In genomic region chr7:100228957-100229356, GRCm38 (mm10) we compare ENCODE assay signal across 9 mouse cellular contexts. TPM values are rescaled to one million over a fixed set of nuclear protein-coding genes. Genes with fewer than 3 reads are reported as not detected.
DNase-seq lines count a peak whose midpoint lies in the region; ATAC-seq and TF ChIP-seq lines count a peak whose summit lies in the region.
"Had no signal": no experiment of that assay in that cellular context is flagged by ENCODE, and none has a peak within 500 bp of the region (broad histone marks: within the 10 kb centered on the region; RNA-seq: fewer than 3 reads in every experiment).

No protein-coding gene starts in this region.

- DNase-seq in kidney, postnatal 4 days = no peak
- DNase-seq in hindbrain, embryonic 10.5 days (ENCODE audit: low spot score) = no peak
- no peak for DNase-seq in layer of hippocampus, adult 8-10 months (ENCODE audit: low spot score in 2 of 2)
- DNase-seq in left cerebral cortex, postnatal 4 days = no peak
- DNase-seq in gastrocnemius, postnatal 25 days = no peak
- DNase-seq: cerebellum, postnatal 25 days had no signal

- peaks cover 13% of the 10 kb centered on the region for H3K4me1 ChIP-seq in kidney, embryonic 16.5 days (ENCODE audit: insufficient read depth, low read length)
- peaks cover 1% of the 10 kb centered on the region; the same call in 1 of the 2 replicates for H3K4me1 ChIP-seq in cortical plate, adult 2 months (ENCODE audit: control insufficient read depth, insufficient read depth, low read length)
- peaks cover 21% of the 10 kb centered on the region for H3K4me1 ChIP-seq in hindbrain, embryonic 10.5 days (replicated peaks)
- peaks cover 32% of the 10 kb centered on the region for H3K4me1 ChIP-seq in midbrain, embryonic 13.5 days (replicated peaks)

- 52% methylated on average over 3 of the region's 3 CpGs for WGBS in kidney, embryonic 16.5 days
- WGBS in hindbrain, embryonic 10.5 days = 70% methylated on average over 3 of the region's 3 CpGs
- WGBS in midbrain, embryonic 13.5 days = 75% methylated on average over 3 of the region's 3 CpGs

- H3K27ac ChIP-seq in kidney, embryonic 16.5 days (ENCODE audit: low read length) = no peak overlapping the region
- H3K27ac ChIP-seq in cortical plate, adult 2 months (ENCODE audit: insufficient read depth, low read length) = no peak overlapping the region
- H3K27ac ChIP-seq in hindbrain, embryonic 10.5 days = no peak overlapping the region
- no peak overlapping the region for H3K27ac ChIP-seq in midbrain, embryonic 13.5 days

- H3K36me3 ChIP-seq in kidney, embryonic 16.5 days (ENCODE audit: insufficient read depth, low read length) = no peaks in the 10 kb centered on the region
- H3K36me3 ChIP-seq in hindbrain, embryonic 10.5 days = no peaks in the 10 kb centered on the region
- H3K36me3 ChIP-seq in midbrain, embryonic 13.5 days = no peaks in the 10 kb centered on the region

- no peak for TF ChIP-seq CTCF in cortical plate, adult 2 months (IDR thresholded peaks at IDR 0.05; ENCODE audit: extremely low read depth, insufficient read depth, low read length)

- ATAC-seq in kidney, embryonic 16.5 days (ENCODE audit: low FRiP score, low TSS enrichment) = no peak
- ATAC-seq in midbrain, embryonic 13.5 days = no peak

- H3K27me3 ChIP-seq in kidney, embryonic 16.5 days (ENCODE audit: insufficient read depth, low read length) = no peaks in the 10 kb centered on the region
- peaks cover 3% of the 10 kb centered on the region for H3K27me3 ChIP-seq in hindbrain, embryonic 10.5 days (ENCODE audit: insufficient read depth, poor library complexity, severe bottlenecking)
- H3K27me3 ChIP-seq in midbrain, embryonic 13.5 days = no peaks in the 10 kb centered on the region

- peak overlapping the region; percentile 97 for H3K4me2 ChIP-seq in kidney, embryonic 16.5 days (replicated peaks; ENCODE audit: low read depth, low read length)
- peak overlapping the region; percentile 83 for H3K4me2 ChIP-seq in midbrain, embryonic 13.5 days (replicated peaks)

- no peaks in the 10 kb centered on the region for H3K9me3 ChIP-seq in kidney, embryonic 16.5 days (ENCODE audit: low read length)
- no peaks in the 10 kb centered on the region for H3K9me3 ChIP-seq in hindbrain, embryonic 10.5 days
- no peaks in the 10 kb centered on the region for H3K9me3 ChIP-seq in midbrain, embryonic 13.5 days

- no peak for TF ChIP-seq POLR2A in cortical plate, adult 2 months (IDR thresholded peaks at IDR 0.05; ENCODE audit: extremely low read depth, insufficient read depth, low read length)

- intact Hi-C loops in left cerebral cortex, postnatal 4 days (cut with DNase I) = no loop called here

- no peak overlapping the region for H3K9ac ChIP-seq in kidney, embryonic 16.5 days (replicated peaks; ENCODE audit: low read length)
- H3K9ac ChIP-seq in midbrain, embryonic 13.5 days (replicated peaks) = peak overlapping the region; percentile 95

- H3K4me3 ChIP-seq in kidney, embryonic 16.5 days (ENCODE audit: low read length) = peak overlapping the region; percentile 79
- peak overlapping the region; percentile 99 for H3K4me3 ChIP-seq in cortical plate, adult 2 months (ENCODE audit: insufficient read depth, low read length)
- peak overlapping the region; percentile 90 for H3K4me3 ChIP-seq in hindbrain, embryonic 10.5 days
- peak overlapping the region; percentile 94 for H3K4me3 ChIP-seq in midbrain, embryonic 13.5 days (replicated peaks)

RNA-seq across cellular contexts. Expression of gene Pgm2l1, which starts 1.8 kb away (rescaled TPM):
- 3.4 and 4.0 TPM in 2 replicates for polyA plus RNA-seq in kidney, embryonic 16.5 days (2015; fragmentation: Nextera tagmentation; extraction: Ambion mirVana)
- 91.0 and 97.7 TPM in 2 replicates for polyA plus RNA-seq in cortical plate, adult 2 months (2012; rRNA removed)
- 4.9 and 5.1 TPM in 2 replicates for polyA plus RNA-seq in hindbrain, embryonic 10.5 days (2016; fragmentation: Nextera tagmentation; extraction: Ambion mirVana)
- 21.3 and 22.9 TPM in 2 replicates for polyA plus RNA-seq in midbrain, embryonic 13.5 days (2015; fragmentation: Nextera tagmentation; extraction: Ambion mirVana)
- total RNA-seq in layer of hippocampus, adult 8-10 months (2022) = 100 to 1,000 TPM; 224 to 279 (median 240) TPM
- total RNA-seq in left cerebral cortex, postnatal 4 days (2021) = 100 to 1,000 TPM; 266 to 271 TPM
- 10 to 100 TPM; 13.0 to 15.0 TPM for total RNA-seq in gastrocnemius, postnatal 25 days (2021)

RNA-seq across cellular contexts. Expression of gene Kcne3, which starts 52.7 kb away (rescaled TPM):
- 3.0 and 4.2 TPM in 2 replicates for polyA plus RNA-seq in kidney, embryonic 16.5 days (2015; fragmentation: Nextera tagmentation; extraction: Ambion mirVana)
- polyA plus RNA-seq in cortical plate, adult 2 months (2012; rRNA removed) = 0.44 and 0.57 TPM in 2 replicates
- polyA plus RNA-seq in hindbrain, embryonic 10.5 days (2016; fragmentation: Nextera tagmentation; extraction: Ambion mirVana) = 5.3 and 7.1 TPM in 2 replicates
- 1.2 and 1.7 TPM in 2 replicates for polyA plus RNA-seq in midbrain, embryonic 13.5 days (2015; fragmentation: Nextera tagmentation; extraction: Ambion mirVana)
- total RNA-seq in layer of hippocampus, adult 8-10 months (2022) = 1 to 10 TPM in 1 of 4 experiments, under 1 TPM in 1, not detected in 2; 0.45 to 1.3 TPM
- not detected for total RNA-seq in left cerebral cortex, postnatal 4 days (2021)
- under 1 TPM in 1 of 2 experiments, not detected in 1; 0.70 TPM for total RNA-seq in gastrocnemius, postnatal 25 days (2021)

RNA-seq across cellular contexts. Expression of gene P4ha3, which starts 56.4 kb away (rescaled TPM):
- polyA plus RNA-seq in kidney, embryonic 16.5 days (2015; fragmentation: Nextera tagmentation; extraction: Ambion mirVana) = 7.2 and 9.3 TPM in 2 replicates
- polyA plus RNA-seq in cortical plate, adult 2 months (2012; rRNA removed) = 3.1 and 3.7 TPM in 2 replicates
- polyA plus RNA-seq in hindbrain, embryonic 10.5 days (2016; fragmentation: Nextera tagmentation; extraction: Ambion mirVana) = 1.0 and 3.5 TPM in 2 replicates
- 3.6 and 5.5 TPM in 2 replicates for polyA plus RNA-seq in midbrain, embryonic 13.5 days (2015; fragmentation: Nextera tagmentation; extraction: Ambion mirVana)
- total RNA-seq in layer of hippocampus, adult 8-10 months (2022) = 10 to 100 TPM in 2 of 4 experiments, 1 to 10 TPM in 2; 4.7 to 16.0 (median 9.0) TPM
- total RNA-seq in left cerebral cortex, postnatal 4 days (2021) = 1 to 10 TPM; 6.8 to 8.7 TPM
- total RNA-seq in gastrocnemius, postnatal 25 days (2021) = under 1 TPM; 0.61 to 0.75 TPM
